Mouse (Mus musculus) Patski (cell line): ENCODE measurements around the gene Dsn1. TPM values are rescaled to one million over a fixed set of nuclear protein-coding genes. Genes with fewer than 3 reads are reported as not detected.

Source experiments
- ATAC-seq: fragments of 100-300 bp; one replicate; pipeline ENCODE4 v1.8.0; 2021
- CTCF ChIA-PET: fragments of 350-600 bp; sonication (Branson Sonifier 250); formaldehyde crosslinking; loops from one replicate; lab custom pipeline; 2022; ENCODE audit warnings: inconsistent platforms; lab: Charles Lee
- POLR2A ChIA-PET: fragments of 350-600 bp; sonication (Branson Sonifier 250); formaldehyde crosslinking; loops from one replicate; lab custom pipeline; 2022; ENCODE audit warnings: antibody characterized with exemption, inconsistent platforms; lab: Charles Lee
- DNase-seq: peaks from one replicate; pipeline ENCODE4 v3.0.0-alpha.2; 2011; ENCODE audit warnings: low read depth, low spot score
- H3K27me3 ChIP-seq: fragments of 371-371 bp; one replicate; pipeline ENCODE4 v1.5.1; 2021
- CTCF ChIP-seq: fragments of 100-300 bp; IDR thresholded peaks from one replicate; pipeline ENCODE4 v1.5.1; 2021
- in situ Hi-C: fragments of 300-500 bp; cut with MboI; formaldehyde crosslinking; loops from 3 replicates; pipeline ENCODE4 v1.11.1; 2018; ENCODE audit warnings: low pct_unique_long_range_greater_than_20kb, mixed read lengths
- polyA plus RNA-seq: library from polyadenylated mRNA; unstranded; gene quantifications from one replicate; pipeline ENCODE4 v1.2.3, GENCODE M21; 2021

Dsn1 gene
- polyA plus RNA-seq, 1 experiment from 2014 or later, result 27.2 TPM

DNA sequence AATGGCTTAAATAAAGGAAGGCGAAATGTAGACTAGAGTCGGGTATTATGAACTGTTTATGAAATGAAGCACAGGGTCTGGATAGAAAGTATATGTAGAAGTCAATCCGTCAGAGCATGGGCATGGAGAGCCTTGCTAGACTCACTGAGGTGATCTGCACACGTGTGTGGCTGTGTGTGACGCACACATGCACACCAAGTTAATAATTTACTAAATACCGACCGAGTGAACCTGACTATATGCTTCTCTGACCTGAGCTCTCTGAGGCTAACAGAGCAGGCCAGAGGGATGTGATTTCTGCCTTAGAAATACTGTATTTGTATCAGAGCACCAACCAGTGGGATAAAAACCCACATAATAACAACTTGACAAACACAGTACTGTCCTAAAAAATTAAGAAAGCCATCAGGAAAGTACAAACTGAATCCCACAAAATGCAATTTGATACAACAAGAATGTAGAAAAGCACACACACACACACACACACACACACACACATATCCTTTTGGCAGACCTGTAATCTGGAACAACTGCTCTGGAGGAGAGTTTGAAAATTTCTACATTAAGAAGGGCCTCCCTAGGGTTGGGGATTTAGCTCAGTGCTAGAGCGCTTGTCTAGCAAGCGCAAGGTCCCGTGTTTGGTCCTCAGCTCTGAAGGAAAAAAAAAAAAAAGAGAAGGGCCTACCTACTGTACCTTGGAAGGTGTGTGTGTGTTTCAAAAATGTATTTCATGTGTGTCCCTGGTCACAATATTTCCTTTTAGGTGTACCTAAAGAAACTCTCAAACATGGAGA is 55.5 kb downstream of the Dsn1 start:
- H3K27me3 ChIP-seq, result no peaks in the 10 kb centered on the region
- no peak for ATAC-seq
- DNase-seq, result no peak
- in situ Hi-C loops, result no loop called here
- POLR2A ChIA-PET, result interaction anchor here (0.7 kb wide), 1 partner anchor 14 kb away, joined by 3 read pairs; no protein-coding TSS in a partner anchor
- TF ChIP-seq CTCF, result no peak
- CTCF ChIA-PET, result no interaction called here

DNA sequence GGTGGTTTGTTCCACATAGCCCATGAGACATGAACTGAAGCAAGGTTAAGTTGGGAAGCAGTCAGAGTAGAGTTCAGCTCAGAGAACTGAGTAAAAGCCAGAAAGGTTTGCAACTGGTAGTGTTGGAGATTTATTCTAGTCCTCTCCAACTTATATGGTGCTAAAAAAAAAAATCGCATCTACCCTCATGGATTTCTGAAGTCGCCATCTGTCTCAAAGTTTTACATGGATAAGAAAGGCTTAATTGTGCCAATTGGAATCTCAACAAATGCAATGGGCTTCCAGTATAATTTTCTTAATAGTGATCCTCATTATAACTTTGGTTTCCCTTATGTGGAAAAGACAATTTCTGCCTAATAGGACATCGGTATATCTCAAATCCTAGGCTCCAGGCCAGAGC is 56.1 kb downstream of the Dsn1 start:
- H3K27me3 ChIP-seq, result no peaks in the 10 kb centered on the region
- in situ Hi-C loops, result no loop called here
- TF ChIP-seq CTCF, result no peak
- POLR2A ChIA-PET, result no interaction called here
- DNase-seq (no peak), ATAC-seq (no peak)
- CTCF ChIA-PET, result no interaction called here

Other genes with a start within 250 kb of the Dsn1 start
- 38.7 TPM for gene Myl9, start 231.7 kb downstream of the Dsn1 start, polyA plus RNA-seq
- gene Tgif2, start 167.1 kb downstream of the Dsn1 start, polyA plus RNA-seq, result 10.0 TPM
- 0.82 TPM for gene 4930518I15Rik, start 149.2 kb downstream of the Dsn1 start, polyA plus RNA-seq
- gene Rab5if, start 144.0 kb downstream of the Dsn1 start, polyA plus RNA-seq, result 206 TPM
- 0.09 TPM for gene Sla2, start 120.0 kb downstream of the Dsn1 start, polyA plus RNA-seq
- 73.5 TPM for gene Ndrg3, start 15.1 kb downstream of the Dsn1 start, polyA plus RNA-seq
- 35.3 TPM for gene Soga1, start 72.1 kb upstream of the Dsn1 start, polyA plus RNA-seq
- 0.33 TPM for gene Tldc2, start 79.9 kb upstream of the Dsn1 start, polyA plus RNA-seq
- gene Samhd1, start 128.1 kb upstream of the Dsn1 start, polyA plus RNA-seq, result 64.5 TPM
- 14.7 TPM for gene Rbl1, start 197.4 kb upstream of the Dsn1 start, polyA plus RNA-seq